Mouse (Mus musculus) adipose tissue, adult 10 weeks (tissue): ENCODE measurements around the gene Gm14698. TPM values are rescaled to one million over a fixed set of nuclear protein-coding genes. Genes with fewer than 3 reads are reported as not detected.

ENCODE experiments used
- polyA plus RNA-seq: library from polyadenylated mRNA; stranded (reverse); fragments of 350-450 nt; fragmentation: Illumina TruSeq; extraction: RNeasy Lipid Tissue Mini Kit (QIAGEN cat#74804); gene quantifications from one replicate; pipeline ENCODE4 v1.2.3, GENCODE M21; 2014; ENCODE audit warnings: low read depth, low replicate concordance

Gene Gm14698
- 0.43 TPM for polyA plus RNA-seq

GRCm38 (mm10) chrX:68821059-68821458, at the start of gene Gm14698:
Gm14698 (plus strand) TSS chrX:68821093.

Other genes with a start within 250 kb of the Gm14698 start
- 58.4 TPM for gene Fmr1, start 142.6 kb upstream of the Gm14698 start, polyA plus RNA-seq
- gene Fmr1nb, start 59.3 kb upstream of the Gm14698 start, polyA plus RNA-seq: 1.5 TPM
- gene Gm6812, start 72.0 kb downstream of the Gm14698 start, polyA plus RNA-seq: 1.2 TPM